Mouse (Mus musculus) forebrain, embryonic 14.5 days (tissue): ENCODE results near the gene Cenpf. TPM values are rescaled to one million over a fixed set of nuclear protein-coding genes. Genes with fewer than 3 reads are reported as not detected.
"Not testable (repeated sequence)": the region's sequence is repeated elsewhere in the genome, so short reads cannot be mapped to it uniquely, and the experiment has no call there.

Source experiments
- ATAC-seq: fragments of 200-750 bp; cut with Nextera tagmentation; 2 replicates; pipeline ENCODE4 v1.8.0; 2017; ENCODE audit warnings: mild to moderate bottlenecking, moderate library complexity
- DNase-seq: peaks from one replicate; pipeline ENCODE4 v3.0.0-alpha.2; 2015; ENCODE audit warnings: low spot score
- H3K27ac ChIP-seq: fragments of 300-500 bp; sonication (generic); 2 replicates; pipeline ENCODE4 v1.5.1; 2014; ENCODE audit warnings: low read depth, mild to moderate bottlenecking, control low read depth, low read length, moderate library complexity
- H3K27me3 ChIP-seq: fragments of 300-500 bp; sonication (generic); replicated peaks from 2 replicates; pipeline ENCODE4 v1.6.1; 2014; ENCODE audit warnings: low read length, control low read depth, mixed read lengths; ENCODE audit not compliant: control insufficient read depth, insufficient read depth
- H3K36me3 ChIP-seq: fragments of 300-500 bp; sonication (generic); 2 replicates; pipeline ENCODE4 v1.6.1; 2014; ENCODE audit warnings: low read length, control low read depth; ENCODE audit not compliant: control insufficient read depth, insufficient read depth
- H3K4me1 ChIP-seq: fragments of 300-500 bp; sonication (generic); 2 replicates; pipeline ENCODE4 v1.6.1; 2014; ENCODE audit warnings: antibody characterized with exemption, low read length, control low read depth; ENCODE audit not compliant: control insufficient read depth, insufficient read depth
- H3K4me2 ChIP-seq: fragments of 300-500 bp; sonication (generic); 2 replicates; pipeline ENCODE4 v1.6.1; 2014; ENCODE audit warnings: mild to moderate bottlenecking, control low read depth, low read length
- H3K4me3 ChIP-seq: fragments of 300-500 bp; sonication (generic); 2 replicates; pipeline ENCODE4 v1.5.1; 2014; ENCODE audit warnings: low read depth, low read length, control low read depth
- H3K9ac ChIP-seq: fragments of 300-500 bp; sonication (generic); 2 replicates; pipeline ENCODE4 v1.6.1; 2014; ENCODE audit warnings: mild to moderate bottlenecking, low read length, control low read depth, moderate library complexity
- H3K9me3 ChIP-seq: fragments of 300-500 bp; sonication (generic); replicated peaks from 2 replicates; pipeline ENCODE4 v1.6.1; 2016; ENCODE audit warnings: low read length, control low read depth, mixed read lengths; ENCODE audit not compliant: control insufficient read depth
- WGBS: fragments of 180-500 bp; shearing (Covaris S2); extraction: QIAGEN DNeasy Blood & Tissue Kit; methylation state at CpG from one replicate; pipeline ENCODE4 v1.1.7; 2014; 5-methylcytosine and 5-hydroxymethylcytosine counted together
- polyA plus RNA-seq: library from polyadenylated mRNA; unstranded; fragments of >200 nt; fragmentation: Nextera tagmentation; extraction: Ambion mirVana; gene quantifications from 2 replicates; pipeline ENCODE4 v1.2.1, GENCODE M21; 2014

The Cenpf gene
- polyA plus RNA-seq, 1 experiment from 2014 or later: 50.5 TPM

GRCm38 (mm10) chr1:189700990-189701389 lies 13.1 kb upstream of the Cenpf start:
- H3K27ac ChIP-seq: no peak overlapping the region
- WGBS: under 1% methylated on average over 6 of the region's 6 CpGs
- no peak overlapping the region for H3K4me3 ChIP-seq
- no peak overlapping the region for H3K9ac ChIP-seq
- no peak overlapping the region for H3K4me2 ChIP-seq
- H3K4me1 ChIP-seq: no peaks in the 10 kb centered on the region
- H3K9me3 ChIP-seq: no peaks in the 10 kb centered on the region
- no peaks in the 10 kb centered on the region for H3K36me3 ChIP-seq
- peak; percentile 76 for ATAC-seq
- no peaks in the 10 kb centered on the region for H3K27me3 ChIP-seq
- DNase-seq: peak; percentile 88

DNA sequence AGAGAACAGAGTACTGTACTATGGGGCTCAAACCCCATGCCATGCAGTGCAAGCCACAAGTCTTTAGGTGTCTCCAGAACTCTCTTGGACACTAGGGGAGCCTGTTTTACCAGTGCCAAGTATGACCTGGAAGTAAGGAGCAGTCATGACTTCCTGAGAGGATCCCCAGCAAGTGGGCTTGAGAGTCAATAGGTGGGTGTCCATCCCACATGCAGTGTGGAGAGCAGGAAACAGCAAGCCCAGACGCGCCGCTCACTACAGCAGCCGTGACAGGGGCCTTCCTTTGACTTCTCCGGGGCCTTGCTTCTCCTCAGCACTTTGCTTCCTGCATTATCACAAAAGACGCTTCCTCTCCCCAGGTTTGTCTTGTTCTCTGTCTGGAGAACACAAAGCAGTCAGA lies 12.3 kb upstream of the Cenpf start:
- Histone ChIP-seq H3K4me1 (no peaks in the 10 kb centered on the region), H3K27ac (no peak overlapping the region), H3K9ac (no peak overlapping the region), H3K27me3 (no peaks in the 10 kb centered on the region), H3K36me3 (no peaks in the 10 kb centered on the region), H3K9me3 (no peaks in the 10 kb centered on the region), H3K4me2 (no peak overlapping the region), H3K4me3 (no peak overlapping the region)
- 89% methylated on average over 6 of the region's 6 CpGs for WGBS
- no peak for DNase-seq
- ATAC-seq: no peak

DNA sequence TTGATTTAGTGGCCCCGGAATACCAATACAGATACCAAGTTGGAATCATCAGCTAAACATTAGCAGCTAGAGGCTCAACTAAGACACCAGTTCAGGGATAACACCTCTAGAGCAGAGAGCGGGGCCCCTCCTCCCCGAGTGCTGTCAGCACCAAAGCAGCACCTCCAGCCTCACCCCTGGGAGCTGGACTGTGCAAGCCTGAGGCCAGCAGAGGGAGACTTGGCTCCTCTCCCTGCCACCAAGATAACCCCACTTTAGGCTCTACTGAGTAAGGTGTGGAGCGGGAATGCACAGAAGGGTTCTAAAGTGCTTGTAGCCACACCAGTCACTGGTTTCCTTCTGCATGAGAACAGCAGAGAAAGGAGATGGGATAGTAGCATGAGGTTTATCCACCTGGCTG lies 10.5 kb upstream of the Cenpf start:
- H3K9me3 ChIP-seq: no peaks in the 10 kb centered on the region
- H3K4me3 ChIP-seq: no peak overlapping the region
- no peak overlapping the region for H3K27ac ChIP-seq
- H3K4me2 ChIP-seq: no peak overlapping the region
- WGBS: 79% methylated on average over 4 of the region's 4 CpGs
- H3K4me1 ChIP-seq: no peaks in the 10 kb centered on the region
- no peak for ATAC-seq
- H3K27me3 ChIP-seq: no peaks in the 10 kb centered on the region
- no peak overlapping the region for H3K9ac ChIP-seq
- no peaks in the 10 kb centered on the region for H3K36me3 ChIP-seq
- no peak for DNase-seq

DNA sequence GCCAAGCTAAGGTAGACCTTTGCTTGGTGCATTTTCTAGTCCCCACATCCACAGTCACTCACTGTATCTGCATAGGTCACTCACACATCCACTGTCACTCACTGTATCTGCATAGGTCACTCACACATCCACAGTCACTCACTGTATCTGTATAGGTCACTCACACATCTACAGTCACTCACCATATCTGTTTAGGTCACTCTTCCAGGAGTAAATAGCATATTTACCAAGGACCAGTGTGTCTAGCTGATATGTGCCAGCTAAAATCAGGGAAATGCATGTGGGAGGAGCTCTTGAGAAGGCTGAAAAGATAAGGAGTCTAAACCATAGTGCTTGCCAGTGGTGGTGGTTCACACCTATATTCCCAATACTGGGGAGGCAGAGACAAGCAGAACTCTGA lies 7.4 kb upstream of the Cenpf start:
- H3K27me3 ChIP-seq: no peaks in the 10 kb centered on the region
- no peak for ATAC-seq
- no peaks in the 10 kb centered on the region for H3K4me1 ChIP-seq
- no peak overlapping the region for H3K27ac ChIP-seq
- no peaks in the 10 kb centered on the region for H3K36me3 ChIP-seq
- no peak for DNase-seq
- no peaks in the 10 kb centered on the region for H3K9me3 ChIP-seq
- no peak overlapping the region for H3K9ac ChIP-seq
- no peak overlapping the region for H3K4me3 ChIP-seq
- no peak overlapping the region for H3K4me2 ChIP-seq

GRCm38 (mm10) chr1:189694391-189694790 lies 6.5 kb upstream of the Cenpf start:
- Histone ChIP-seq H3K27me3 (no peaks in the 10 kb centered on the region), H3K9ac (no peak overlapping the region), H3K4me3 (no peak overlapping the region), H3K36me3 (no peaks in the 10 kb centered on the region), H3K9me3 (no peaks in the 10 kb centered on the region), H3K4me2 (no peak overlapping the region), H3K27ac (no peak overlapping the region), H3K4me1 (peaks cover 4% of the 10 kb centered on the region; the same call in 1 of the 2 replicates)
- ATAC-seq (no peak), DNase-seq (no peak)
- WGBS: 93% methylated on average over 2 of the region's 2 CpGs

GRCm38 (mm10) chr1:189692442-189692841 lies 4.6 kb upstream of the Cenpf start:
- not testable (repeated sequence) for H3K36me3 ChIP-seq, H3K4me1 ChIP-seq, H3K9me3 ChIP-seq, DNase-seq, H3K4me3 ChIP-seq, H3K4me2 ChIP-seq, H3K27ac ChIP-seq, ATAC-seq, H3K9ac ChIP-seq, H3K27me3 ChIP-seq
- 22% methylated on average over 3 of the region's 3 CpGs for WGBS

DNA sequence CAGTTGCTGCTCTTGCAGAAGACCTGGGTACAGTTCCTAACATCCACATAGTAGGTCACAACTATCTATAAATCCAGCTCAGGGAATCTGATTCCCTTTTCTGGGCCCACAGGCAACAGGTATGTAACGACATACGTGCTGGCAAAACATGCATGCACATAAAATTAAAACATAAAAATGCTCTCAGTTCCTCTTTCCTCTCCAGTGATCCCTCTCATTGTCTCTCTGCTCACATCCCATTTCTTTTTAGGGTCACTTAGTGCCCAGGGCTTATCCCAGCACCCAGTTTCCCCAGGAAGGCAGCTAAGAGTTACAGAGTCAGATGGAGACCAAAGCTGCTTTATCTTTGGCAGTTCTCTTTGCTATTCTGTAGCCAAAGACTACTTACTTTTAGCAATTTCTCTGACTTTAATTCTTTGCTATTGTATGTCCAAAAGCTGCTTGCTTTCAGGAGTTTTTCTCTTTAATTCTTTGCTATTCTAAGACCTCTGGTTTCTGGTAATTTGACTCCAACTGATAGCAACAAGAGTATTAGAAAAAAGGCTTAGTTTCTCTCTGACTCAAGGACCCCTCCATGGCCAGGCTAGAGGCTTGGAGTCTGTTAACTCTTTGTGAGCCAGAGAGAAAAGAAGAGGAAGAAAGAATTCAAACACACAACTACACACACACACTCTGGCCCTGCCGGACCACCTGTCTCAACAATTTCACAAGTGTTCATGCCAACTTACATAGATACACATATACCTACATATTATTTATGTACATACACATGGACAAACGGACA lies 1.4 kb upstream of the Cenpf start:
- WGBS: 20% methylated on average over 4 of the region's 4 CpGs
- H3K4me2 ChIP-seq: peak overlapping the region; percentile 55
- peaks cover 9% of the 10 kb centered on the region for H3K36me3 ChIP-seq
- no peaks in the 10 kb centered on the region for H3K27me3 ChIP-seq
- peak overlapping the region; percentile 60 for H3K9ac ChIP-seq
- peaks cover 4% of the 10 kb centered on the region; the same call in 1 of the 2 replicates for H3K4me1 ChIP-seq
- no peaks in the 10 kb centered on the region for H3K9me3 ChIP-seq
- no peak overlapping the region for H3K27ac ChIP-seq
- DNase-seq: no peak
- no peak for ATAC-seq
- peak overlapping the region; percentile 68 for H3K4me3 ChIP-seq

DNA sequence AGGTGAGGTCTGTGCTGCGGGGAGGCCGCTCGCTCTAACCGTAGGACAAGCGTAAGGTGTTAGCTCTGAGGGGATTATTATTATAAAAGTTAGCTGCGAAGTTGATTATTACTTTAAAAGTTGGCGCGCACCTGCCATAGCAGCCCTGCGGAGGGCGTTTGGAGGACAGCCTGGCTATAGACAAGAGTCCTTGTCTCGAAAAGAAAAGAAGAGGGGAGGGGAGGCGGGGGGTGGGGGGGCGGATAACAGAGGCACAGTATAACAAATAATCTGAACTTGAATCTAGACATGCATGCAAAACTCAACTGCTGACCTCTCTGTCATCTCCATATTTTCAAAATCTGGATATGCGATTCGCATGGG lies 483 bp upstream of the Cenpf start:
- WGBS: 1% methylated on average over 15 of the region's 15 CpGs
- Histone ChIP-seq H3K27me3 (no peaks in the 10 kb centered on the region), H3K4me1 (peaks cover 4% of the 10 kb centered on the region; the same call in 1 of the 2 replicates), H3K9me3 (no peaks in the 10 kb centered on the region), H3K4me2 (peak overlapping the region; percentile 55), H3K4me3 (peak overlapping the region; percentile 68), H3K27ac (no peak overlapping the region), H3K9ac (peak overlapping the region; percentile 60), H3K36me3 (peaks cover 18% of the 10 kb centered on the region)
- DNase-seq: no peak
- ATAC-seq: no peak

DNA sequence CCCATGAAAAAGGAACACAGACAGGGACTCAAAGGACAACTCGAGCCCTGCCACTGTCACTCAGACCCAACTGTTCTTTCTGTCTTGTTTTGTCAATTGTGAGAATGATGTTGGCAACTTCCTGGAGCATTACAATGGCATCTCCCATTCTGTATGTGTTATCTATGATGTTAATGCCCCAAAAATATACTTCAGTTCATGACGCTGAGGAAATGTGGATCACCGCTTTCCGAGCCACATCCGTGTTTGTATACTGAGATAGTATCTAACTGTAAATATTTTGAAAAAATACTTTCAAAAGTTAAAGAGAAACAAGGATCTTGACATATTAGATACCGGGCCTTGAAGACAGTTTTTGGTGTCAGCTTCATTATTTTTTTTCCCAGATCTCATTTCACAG lies 1.9 kb downstream of the Cenpf start:
- peaks cover 36% of the 10 kb centered on the region for H3K36me3 ChIP-seq
- H3K4me1 ChIP-seq: peaks cover 4% of the 10 kb centered on the region; the same call in 1 of the 2 replicates
- 85% methylated on average over 6 of the region's 6 CpGs for WGBS
- DNase-seq: no peak
- H3K27ac ChIP-seq: no peak overlapping the region
- no peak overlapping the region for H3K9ac ChIP-seq
- H3K4me2 ChIP-seq: peak overlapping the region; percentile 75
- no peak overlapping the region for H3K4me3 ChIP-seq
- H3K9me3 ChIP-seq: no peaks in the 10 kb centered on the region
- no peak for ATAC-seq
- H3K27me3 ChIP-seq: no peaks in the 10 kb centered on the region
